Mouse (Mus musculus) right cerebral cortex, adult 18-20 months (tissue): Measurements from ENCODE around the gene Olfr631.
"Not testable (repeated sequence)": the region's sequence is repeated elsewhere in the genome, so short reads cannot be mapped to it uniquely, and the experiment has no call there.

Source experiments
- DNase-seq: peaks from one replicate; pipeline ENCODE4 v3.0.0; 2022; ENCODE audit warnings: mixed read lengths

Gene Olfr631

GRCm38 (mm10) chr7:103928525-103928924 lies at the start of gene Olfr631:
Olfr631 (plus strand) TSS chr7:103928825.
- no peak for DNase-seq

- no peak for DNase-seq
Measured at GRCm38 (mm10) chr7:103886152-103886551, 42.5 kb upstream of the Olfr631 start, which contains the start of gene Olfr66. Olfr66 (minus strand) TSS chr7:103886252.

- no peak for DNase-seq
Measured at GRCm38 (mm10) chr7:103894385-103894784, 34.2 kb upstream of the Olfr631 start, which contains the start of gene Olfr64. Olfr64 (minus strand) TSS chr7:103894485.

GRCm38 (mm10) chr7:103903187-103903586 lies 25.4 kb upstream of the Olfr631 start, which contains the start of gene Olfr65:
Olfr65 (plus strand) TSS chr7:103903487.
- DNase-seq, result no peak

- no peak for DNase-seq
Measured at GRCm38 (mm10) chr7:103910047-103910446, 18.6 kb upstream of the Olfr631 start.

- DNase-seq, result no peak
Measured at GRCm38 (mm10) chr7:103912969-103913511, 15.6 kb upstream of the Olfr631 start.

- DNase-seq, result no peak
Measured at GRCm38 (mm10) chr7:103915338-103915737, 13.3 kb upstream of the Olfr631 start.

- DNase-seq, result no peak
Measured at GRCm38 (mm10) chr7:103934264-103934663, 5.6 kb downstream of the Olfr631 start, which contains the start of gene Olfr632. Olfr632 (plus strand) TSS chr7:103934347.

GRCm38 (mm10) chr7:103942730-103943129 lies 14.1 kb downstream of the Olfr631 start:
- no peak for DNase-seq

GRCm38 (mm10) chr7:103944137-103944536 lies 15.5 kb downstream of the Olfr631 start, which contains the start of gene Olfr633:
Olfr633 (plus strand) TSS chr7:103944437.
- DNase-seq, result no peak

- not testable (repeated sequence) for DNase-seq
Measured at GRCm38 (mm10) chr7:103966873-103967272, 38.2 kb downstream of the Olfr631 start.

GRCm38 (mm10) chr7:103970852-103971251 lies 42.2 kb downstream of the Olfr631 start, which contains the start of gene Olfr635:
Olfr635 (plus strand) TSS chr7:103971152.
- DNase-seq, result no peak

- no peak for DNase-seq
Measured at GRCm38 (mm10) chr7:103971782-103972181, 43.2 kb downstream of the Olfr631 start.
